8 mouse cellular contexts compared by ENCODE assay signal in genomic region chr11:88235221-88236203, GRCm38 (mm10). TPM values are rescaled to one million over a fixed set of nuclear protein-coding genes. Genes with fewer than 3 reads are reported as not detected.
DNase-seq lines count a peak whose midpoint lies in the region; ATAC-seq and TF ChIP-seq lines count a peak whose summit lies in the region.

No protein-coding gene starts in this region.

- intact Hi-C loops in gastrocnemius, postnatal 14 days (cut with DNase I; ENCODE audit: low total_unique reads): no loop called here

- peak in 1 of 2 experiments; percentile 69; a peak in 1 of 4 replicates for TF ChIP-seq EP300 in MEL (IDR thresholded peaks at IDR 0.05; ENCODE audit: low read depth in 1 of 2, low read length in 2 of 2)

- no peak for TF ChIP-seq RAD21 in MEL (IDR thresholded peaks at IDR 0.05; ENCODE audit: low read depth, low read length)

- H3K27me3 ChIP-seq in MEL (ENCODE audit: control insufficient read depth in 1 of 2, insufficient read depth in 2 of 2, low read length in 2 of 2): no peaks in the 10 kb centered on the region; a peak in 1 of 4 replicates
- no peaks in the 10 kb centered on the region for H3K27me3 ChIP-seq in hindbrain, postnatal 0 days (ENCODE audit: insufficient read depth, low read length)
- peaks cover 5% of the 10 kb centered on the region; the same call in 1 of the 2 replicates for H3K27me3 ChIP-seq in liver, embryonic 12.5 days (replicated peaks)
- H3K27me3 ChIP-seq in neural tube, embryonic 11.5 days (ENCODE audit: control insufficient read depth, insufficient read depth, low read length): no peaks in the 10 kb centered on the region

- H3K4me1 ChIP-seq in MEL (ENCODE audit: control insufficient read depth in 1 of 2, insufficient read depth in 2 of 2, low read length in 2 of 2): peaks cover 9 to 31% of the 10 kb centered on the region in 2 experiments; a peak in 3 of 4 replicates
- H3K4me1 ChIP-seq in hindbrain, postnatal 0 days (ENCODE audit: insufficient read depth, low read length): 0 out of 2 replicates have a peak, but pooled peaks cover under 1% of the 10 kb centered on the region
- peaks cover 30% of the 10 kb centered on the region for H3K4me1 ChIP-seq in liver, embryonic 12.5 days
- H3K4me1 ChIP-seq in neural tube, embryonic 11.5 days (ENCODE audit: control insufficient read depth, insufficient read depth, low read length): peaks cover 46% of the 10 kb centered on the region

- H3K79me2 ChIP-seq in MEL (ENCODE audit: control insufficient read depth, insufficient read depth, low read length, poor library complexity): no peaks in the 10 kb centered on the region

- 15% methylated on average over 23 of the region's 23 CpGs for WGBS in hindbrain, postnatal 0 days
- WGBS in liver, embryonic 12.5 days (ENCODE audit: insufficient replicate concordance): 27% methylated on average over 23 of the region's 23 CpGs
- WGBS in neural tube, embryonic 11.5 days: 7% methylated on average over 23 of the region's 23 CpGs

- peak overlapping the region; percentile 52 for H3K9ac ChIP-seq in MEL (ENCODE audit: control insufficient read depth, low read depth, low read length, poor library complexity, severe bottlenecking)
- no peak overlapping the region for H3K9ac ChIP-seq in hindbrain, postnatal 0 days (replicated peaks; ENCODE audit: low read length)
- 0 out of 2 replicates have a peak overlapping the region, but pooled peaks have one; percentile 2 for H3K9ac ChIP-seq in liver, embryonic 12.5 days
- H3K9ac ChIP-seq in neural tube, embryonic 11.5 days (ENCODE audit: low read length): peak overlapping the region; percentile 39

- TF ChIP-seq POLR2A in MEL (IDR thresholded peaks at IDR 0.05; ENCODE audit: control insufficient read depth in 1 of 2, insufficient read depth in 1 of 2, low read depth in 1 of 2, low read length in 2 of 2, poor library complexity in 1 of 2): no peak

- DNase-seq in MEL (ENCODE audit: low read depth, low spot score): peak; percentile 71
- peak; percentile 78 for DNase-seq in adrenal gland, postnatal 36 days
- DNase-seq in gastrocnemius, postnatal 14 days: peak; percentile 53
- DNase-seq in hindbrain, postnatal 0 days (ENCODE audit: low spot score): peak; percentile 39
- DNase-seq in neural tube, embryonic 11.5 days (ENCODE audit: low spot score): peak; percentile 67
- no peak for DNase-seq in right cerebral cortex, postnatal 4 days
- no peak for DNase-seq in cerebellum, postnatal 25 days

- no peak for TF ChIP-seq CTCF in MEL (IDR thresholded peaks at IDR 0.05 in 2 of 3, conservative IDR thresholded peaks at IDR 0.05 in 1 of 3; ENCODE audit: control insufficient read depth in 1 of 3, insufficient read depth in 1 of 3, low read depth in 2 of 3, low read length in 3 of 3, poor library complexity in 1 of 3, severe bottlenecking in 1 of 3)
- no peak for TF ChIP-seq CTCF in hindbrain, postnatal 0 days (IDR thresholded peaks at IDR 0.05; ENCODE audit: low read depth)

- peak overlapping the region in 1 of 2 experiments; percentile 46; a peak in 1 of 4 replicates for H3K4me3 ChIP-seq in MEL (ENCODE audit: control insufficient read depth in 1 of 2, insufficient read depth in 1 of 2, low read depth in 2 of 2, low read length in 2 of 2)
- H3K4me3 ChIP-seq in hindbrain, postnatal 0 days (ENCODE audit: low read length): no peak overlapping the region
- H3K4me3 ChIP-seq in liver, embryonic 12.5 days: peak overlapping the region; percentile 14
- no peak overlapping the region for H3K4me3 ChIP-seq in neural tube, embryonic 11.5 days (ENCODE audit: low read depth, low read length)

- H3K9me3 ChIP-seq in MEL (replicated peaks; ENCODE audit: insufficient read depth, low read length): no peaks in the 10 kb centered on the region
- no peaks in the 10 kb centered on the region for H3K9me3 ChIP-seq in hindbrain, postnatal 0 days (ENCODE audit: low read length)
- H3K9me3 ChIP-seq in liver, embryonic 12.5 days (replicated peaks): no peaks in the 10 kb centered on the region
- H3K9me3 ChIP-seq in neural tube, embryonic 11.5 days (ENCODE audit: control insufficient read depth, low read length): no peaks in the 10 kb centered on the region

- peaks cover 0 to 22% of the 10 kb centered on the region in 2 experiments; a peak in 2 of 4 replicates for H3K36me3 ChIP-seq in MEL (ENCODE audit: control insufficient read depth in 1 of 2, insufficient read depth in 2 of 2, low read length in 2 of 2)
- H3K36me3 ChIP-seq in hindbrain, postnatal 0 days (ENCODE audit: insufficient read depth, low read length): no peaks in the 10 kb centered on the region
- H3K36me3 ChIP-seq in liver, embryonic 12.5 days: no peaks in the 10 kb centered on the region
- no peaks in the 10 kb centered on the region for H3K36me3 ChIP-seq in neural tube, embryonic 11.5 days (ENCODE audit: control insufficient read depth, insufficient read depth, low read length)

- peak overlapping the region; percentile 53 for H3K27ac ChIP-seq in MEL (ENCODE audit: control insufficient read depth, low read depth, low read length)
- peak overlapping the region; percentile 1; the same call in 1 of the 2 replicates for H3K27ac ChIP-seq in hindbrain, postnatal 0 days
- 0 out of 2 replicates have a peak overlapping the region, but pooled peaks have one; percentile 12 for H3K27ac ChIP-seq in liver, embryonic 12.5 days
- peak overlapping the region; percentile 96 for H3K27ac ChIP-seq in neural tube, embryonic 11.5 days (ENCODE audit: low read depth, low read length)

- no peak for ATAC-seq in hindbrain, postnatal 0 days
- ATAC-seq in liver, embryonic 12.5 days: peak; percentile 51; the same call in 1 of the 2 replicates
- ATAC-seq in neural tube, embryonic 11.5 days (ENCODE audit: insufficient read depth, low FRiP score, low TSS enrichment): peak; percentile 22; the same call in 1 of the 2 replicates

- H3K4me2 ChIP-seq in hindbrain, postnatal 0 days (ENCODE audit: low read depth, low read length): 0 out of 2 replicates have a peak overlapping the region, but pooled peaks have one; percentile 27
- H3K4me2 ChIP-seq in liver, embryonic 12.5 days: peak overlapping the region; percentile 54
- peak overlapping the region; percentile 32 for H3K4me2 ChIP-seq in neural tube, embryonic 11.5 days (ENCODE audit: low read depth)

TF ChIP-seq in MEL, 35 proteins besides CTCF, POLR2A, EP300 and RAD21:
- TF ChIP-seq ETS1 (IDR thresholded peaks at IDR 0.05; ENCODE audit: low read depth, low read length) (peak; percentile 54; the same call in 1 of the 2 replicates), ZKSCAN1 (IDR thresholded peaks at IDR 0.05; ENCODE audit: low read depth, low read length) (no peak), MAZ (IDR thresholded peaks at IDR 0.05; ENCODE audit: low read depth, low read length) (no peak), SIN3A (IDR thresholded peaks at IDR 0.05; ENCODE audit: low read length) (peak; percentile 44; the same call in 1 of the 2 replicates), MYC (IDR thresholded peaks at IDR 0.05; ENCODE audit: low read depth, low read length) (no peak), ZNF384 (IDR thresholded peaks at IDR 0.05; ENCODE audit: low read depth, low read length) (peak; percentile 96), BHLHE40 (IDR thresholded peaks at IDR 0.05; ENCODE audit: borderline replicate concordance, low read depth, low read length) (no peak), POLR2AphosphoS5 (IDR thresholded peaks at IDR 0.05; ENCODE audit: borderline replicate concordance, low read depth, low read length) (no peak)
TF ChIP-seq in MEL: peak in this region for 3.

RNA-seq across cellular contexts. Expression of gene Mrps23, which starts 31.3 kb away (rescaled TPM):
- total RNA-seq in MEL (2012; rRNA removed): 362 and 381 TPM in 2 replicates
- 100 to 1,000 TPM in 1 of 2 experiments, not detected in 1; 190 TPM for polyA plus RNA-seq in MEL (2012; ENCODE audit: insufficient read depth in 1 of 2, insufficient read length in 2 of 2, low read depth in 1 of 2, low replicate concordance in 2 of 2, missing spikeins in 1 of 2)
- total RNA-seq in adrenal gland, postnatal 36 days (2021): 100 to 1,000 TPM; 151 to 216 TPM
- total RNA-seq in gastrocnemius, postnatal 14 days (2021): 100 to 1,000 TPM; 127 to 132 TPM
- 29.0 and 48.7 TPM in 2 replicates for total RNA-seq in hindbrain, postnatal 0 days (2014; rRNA removed)
- polyA plus RNA-seq in hindbrain, postnatal 0 days (2015; fragmentation: Nextera tagmentation; extraction: Ambion mirVana): 66.4 and 67.1 TPM in 2 replicates
- polyA plus RNA-seq in liver, embryonic 12.5 days (2016; fragmentation: Nextera tagmentation; extraction: Ambion mirVana): 47.0 and 47.6 TPM in 2 replicates
- 76.3 and 85.5 TPM in 2 replicates for polyA plus RNA-seq in neural tube, embryonic 11.5 days (2014; fragmentation: Nextera tagmentation; extraction: Ambion mirVana)

RNA-seq across cellular contexts. Expression of gene Ccdc182, which starts 58.3 kb away (rescaled TPM):
- total RNA-seq in MEL (2012; rRNA removed): not detected in 2 replicates
- not detected for polyA plus RNA-seq in MEL (2012; ENCODE audit: insufficient read depth in 1 of 2, insufficient read length in 2 of 2, low read depth in 1 of 2, low replicate concordance in 2 of 2, missing spikeins in 1 of 2)
- total RNA-seq in adrenal gland, postnatal 36 days (2021): not detected
- total RNA-seq in gastrocnemius, postnatal 14 days (2021): not detected
- not detected in 2 replicates for total RNA-seq in hindbrain, postnatal 0 days (2014; rRNA removed)
- 0.15 TPM in 1 of 2 replicates, not detected in the other for polyA plus RNA-seq in hindbrain, postnatal 0 days (2015; fragmentation: Nextera tagmentation; extraction: Ambion mirVana)
- 0.10 and 0.14 TPM in 2 replicates for polyA plus RNA-seq in liver, embryonic 12.5 days (2016; fragmentation: Nextera tagmentation; extraction: Ambion mirVana)
- polyA plus RNA-seq in neural tube, embryonic 11.5 days (2014; fragmentation: Nextera tagmentation; extraction: Ambion mirVana): 17.9 and 18.4 TPM in 2 replicates

Comparison
In these comparisons a context has a peak if more than half of its experiments do, and no peak if none do; other contexts are left out.
1. DNase-seq: peak in MEL (single experiment), adrenal gland, postnatal 36 days (2 of 2), gastrocnemius, postnatal 14 days (single experiment), hindbrain, postnatal 0 days (single experiment) and neural tube, embryonic 11.5 days (single experiment); none in right cerebral cortex, postnatal 4 days (single experiment) and cerebellum, postnatal 25 days (0 of 2).
2. H3K27ac ChIP-seq: peak in every context shown above with its lines; median percentile 96 in neural tube, embryonic 11.5 days; 53 in MEL; 12 in liver, embryonic 12.5 days; 1 in hindbrain, postnatal 0 days.
3. Peak in every context shown above with its lines, with median percentiles within 50 percentile points of each other: H3K4me2 ChIP-seq.